Mouse (Mus musculus): ENCODE results near the gene Maob. TPM values are rescaled to one million over a fixed set of nuclear protein-coding genes. Genes with fewer than 3 reads are reported as not detected.

Maob gene
- total RNA-seq (2021), result 1 to 10 TPM; 3.9 to 4.0 TPM

DNA sequence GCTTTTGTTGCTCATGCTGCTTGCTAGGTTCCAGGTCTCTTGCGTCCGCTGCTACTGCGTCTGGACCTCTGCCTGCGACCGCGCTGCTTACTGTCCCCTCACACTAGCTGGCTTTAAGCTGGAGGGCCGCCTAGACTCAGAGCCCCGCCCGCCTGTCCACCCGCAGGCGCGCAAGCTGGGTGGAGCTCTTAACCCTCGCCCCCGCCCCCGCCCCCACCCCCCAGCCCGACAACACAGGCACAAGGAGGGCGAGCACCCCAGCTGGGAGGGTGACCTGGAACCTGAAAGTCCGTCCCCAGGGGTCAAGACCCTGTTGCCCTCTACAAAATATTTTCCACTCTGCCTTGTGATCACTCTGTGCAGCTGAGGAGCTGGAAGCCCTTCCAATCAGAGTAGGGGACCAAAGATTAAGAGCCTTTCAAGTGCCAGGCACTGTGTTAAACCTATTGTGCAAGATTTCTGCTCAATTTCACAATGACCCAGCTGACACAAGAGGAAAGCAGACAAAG lies at the start of gene Maob:
Maob (minus strand) TSS at position 106 of the 509 bp plus-strand sequence.
- intact Hi-C loops (cut with DNase I), result no loop called here
- DNase-seq, result peak; percentile 9

- no peak for DNase-seq
- intact Hi-C loops (cut with DNase I), result no loop called here
These were observed 43.1 kb upstream of the Maob start for GRCm38 (mm10) chrX:16860244-16860643.

GRCm38 (mm10) chrX:16846034-16846433 lies 28.9 kb upstream of the Maob start:
- no peak for DNase-seq
- intact Hi-C loops (cut with DNase I), result no loop called here

- no peak for DNase-seq
- intact Hi-C loops (cut with DNase I), result no loop called here
These were observed 24.3 kb upstream of the Maob start for GRCm38 (mm10) chrX:16841443-16841842.

GRCm38 (mm10) chrX:16837293-16837692 lies 20.1 kb upstream of the Maob start:
- intact Hi-C loops (cut with DNase I), result no loop called here
- DNase-seq, result no peak

- intact Hi-C loops (cut with DNase I), result no loop called here
- DNase-seq, result no peak
These were observed 19.4 kb upstream of the Maob start for GRCm38 (mm10) chrX:16836488-16837082.

GRCm38 (mm10) chrX:16826028-16826427 lies 8.9 kb upstream of the Maob start:
- DNase-seq, result no peak
- intact Hi-C loops (cut with DNase I), result no loop called here

GRCm38 (mm10) chrX:16815965-16816364 lies 1.2 kb downstream of the Maob start:
- intact Hi-C loops (cut with DNase I), result no loop called here
- no peak for DNase-seq

DNA sequence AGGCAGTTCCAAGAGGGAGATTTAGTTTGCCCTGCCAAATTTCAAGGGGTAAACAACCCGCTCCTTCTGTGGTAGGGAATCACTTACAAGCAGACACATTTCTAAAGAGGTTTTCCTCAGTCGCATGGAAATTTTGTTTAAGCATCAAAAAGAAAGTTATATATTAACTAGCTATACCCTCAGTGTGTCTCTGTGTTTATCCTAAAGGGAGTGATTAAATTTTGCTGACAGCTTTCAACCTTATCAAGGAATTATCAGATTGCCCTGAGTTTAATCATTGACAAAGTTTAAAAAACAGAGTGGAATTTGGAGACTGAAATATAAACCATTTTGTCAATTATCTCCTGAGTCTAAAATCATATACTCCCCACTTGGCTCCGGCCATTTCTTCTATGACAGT lies 5.1 kb downstream of the Maob start:
- intact Hi-C loops (cut with DNase I), result no loop called here
- no peak for DNase-seq

- intact Hi-C loops (cut with DNase I), result no loop called here
- DNase-seq, result no peak
These were observed 49.7 kb downstream of the Maob start for GRCm38 (mm10) chrX:16767453-16767852.

- intact Hi-C loops (cut with DNase I), result no loop called here
- DNase-seq, result peak; percentile 11
These were observed 51.0 kb downstream of the Maob start for GRCm38 (mm10) chrX:16766156-16766555.

GRCm38 (mm10) chrX:16761430-16761829 lies 55.7 kb downstream of the Maob start:
- DNase-seq, result no peak
- intact Hi-C loops (cut with DNase I), result no loop called here

DNA sequence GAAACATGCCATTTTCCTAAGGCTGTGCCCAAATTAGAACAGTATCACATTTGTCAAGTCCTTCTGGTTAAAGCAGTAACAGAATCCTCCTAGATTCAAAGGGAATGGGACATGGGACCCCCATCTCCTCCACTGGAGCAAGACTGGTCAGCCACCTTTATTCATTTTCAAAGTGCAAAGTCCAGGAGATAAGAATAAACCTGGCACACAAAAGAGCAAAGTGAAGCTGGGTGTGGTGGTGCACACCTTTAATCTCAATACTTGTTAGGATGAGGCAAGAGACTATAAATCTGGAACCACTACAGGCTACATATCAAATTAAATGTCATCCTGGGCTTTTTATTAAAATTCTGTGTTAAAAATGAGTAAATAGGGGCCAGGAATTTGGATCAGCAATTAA lies 62.4 kb downstream of the Maob start:
- no peak for DNase-seq
- intact Hi-C loops (cut with DNase I), result no loop called here

- intact Hi-C loops (cut with DNase I), result no loop called here
- DNase-seq, result no peak
These were observed 68.2 kb downstream of the Maob start for GRCm38 (mm10) chrX:16748932-16749331.

GRCm38 (mm10) chrX:16714033-16714432 lies 103.1 kb downstream of the Maob start:
- DNase-seq, result no peak
- intact Hi-C loops (cut with DNase I), result no loop called here

DNA sequence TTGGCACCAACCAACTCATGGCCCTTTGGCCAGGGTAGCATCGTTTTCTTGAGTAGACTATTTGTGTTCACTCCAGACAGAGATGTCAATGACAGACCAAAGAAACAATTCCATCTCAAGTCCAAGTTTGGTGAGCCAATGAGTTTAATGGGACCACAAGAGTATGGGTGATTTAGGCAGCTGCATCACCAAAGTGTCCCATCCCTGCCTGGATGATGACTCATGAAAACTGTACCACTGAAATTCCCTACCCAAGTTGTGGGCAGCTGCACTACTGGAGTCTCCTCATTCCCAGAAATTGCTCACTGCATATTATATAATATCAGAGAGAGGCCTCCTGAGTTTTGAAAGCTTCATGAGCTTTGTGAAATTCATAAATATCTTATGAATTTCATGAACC lies 111.1 kb downstream of the Maob start:
- DNase-seq, result no peak
- intact Hi-C loops (cut with DNase I), result no loop called here

Other genes with a start within 250 kb of the Maob start
- 10 to 100 TPM; 36.1 to 39.0 TPM for gene Maoa, start 197.7 kb downstream of the Maob start, total RNA-seq (2021)
- gene Ndp, start 94.4 kb upstream of the Maob start, total RNA-seq (2021), result 1 to 10 TPM; 6.6 to 9.1 TPM

Measured in left cerebral cortex, postnatal 4 days (tissue).